Mouse (Mus musculus) kidney, embryonic 14.5 days (tissue): ENCODE results near the gene Ctnnbl1. TPM values are rescaled to one million over a fixed set of nuclear protein-coding genes. Genes with fewer than 3 reads are reported as not detected.

Experiments used
- ATAC-seq: fragments of 200-750 bp; cut with Nextera tagmentation; 2 replicates; pipeline ENCODE4 v1.8.0; 2017; ENCODE audit warnings: moderate number of reproducible peaks, mild to moderate bottlenecking, moderate TSS enrichment, moderate library complexity; ENCODE audit not compliant: low FRiP score, low TSS enrichment
- H3K27ac ChIP-seq: fragments of 300-500 bp; sonication (generic); 2 replicates; pipeline ENCODE4 v1.5.1; 2014; ENCODE audit warnings: low read depth, mild to moderate bottlenecking, low read length, moderate library complexity, mixed read lengths
- H3K27me3 ChIP-seq: fragments of 300-500 bp; sonication (generic); 2 replicates; pipeline ENCODE4 v1.6.1; 2014; ENCODE audit warnings: mild to moderate bottlenecking, low read length; ENCODE audit not compliant: control insufficient read depth, insufficient read depth
- H3K36me3 ChIP-seq: fragments of 300-500 bp; sonication (generic); 2 replicates; pipeline ENCODE4 v1.6.1; 2014; ENCODE audit warnings: low read length, mixed read lengths; ENCODE audit not compliant: control insufficient read depth, insufficient read depth
- H3K4me1 ChIP-seq: fragments of 300-500 bp; sonication (generic); 2 replicates; pipeline ENCODE4 v1.6.1; 2014; ENCODE audit warnings: low read length, mixed read lengths; ENCODE audit not compliant: control insufficient read depth, insufficient read depth
- H3K4me2 ChIP-seq: fragments of 300-500 bp; sonication (generic); replicated peaks from 2 replicates; pipeline ENCODE4 v1.6.1; 2014; ENCODE audit warnings: low read depth, mild to moderate bottlenecking, low read length
- H3K4me3 ChIP-seq: fragments of 300-500 bp; sonication (generic); 2 replicates; pipeline ENCODE4 v1.5.1; 2014; ENCODE audit warnings: mild to moderate bottlenecking, low read length
- H3K9ac ChIP-seq: fragments of 300-500 bp; sonication (generic); 2 replicates; pipeline ENCODE4 v1.6.1; 2014; ENCODE audit warnings: low read depth, mild to moderate bottlenecking, low read length, moderate library complexity
- H3K9me3 ChIP-seq: fragments of 300-500 bp; sonication (generic); 2 replicates; pipeline ENCODE4 v1.6.1; 2016; ENCODE audit warnings: low read length; ENCODE audit not compliant: control insufficient read depth
- WGBS: fragments of 180-500 bp; shearing (Covaris S2); extraction: QIAGEN DNeasy Blood & Tissue Kit; methylation state at CpG from one replicate; pipeline ENCODE4 v1.1.7; 2014; 5-methylcytosine and 5-hydroxymethylcytosine counted together
- polyA plus RNA-seq: library from polyadenylated mRNA; unstranded; fragments of >200 nt; fragmentation: Nextera tagmentation; extraction: Ambion mirVana; gene quantifications from 2 replicates; pipeline ENCODE4 v1.2.1, GENCODE M21; 2014

Gene Ctnnbl1
- polyA plus RNA-seq, 1 experiment from 2014 or later = 77.1 TPM

DNA sequence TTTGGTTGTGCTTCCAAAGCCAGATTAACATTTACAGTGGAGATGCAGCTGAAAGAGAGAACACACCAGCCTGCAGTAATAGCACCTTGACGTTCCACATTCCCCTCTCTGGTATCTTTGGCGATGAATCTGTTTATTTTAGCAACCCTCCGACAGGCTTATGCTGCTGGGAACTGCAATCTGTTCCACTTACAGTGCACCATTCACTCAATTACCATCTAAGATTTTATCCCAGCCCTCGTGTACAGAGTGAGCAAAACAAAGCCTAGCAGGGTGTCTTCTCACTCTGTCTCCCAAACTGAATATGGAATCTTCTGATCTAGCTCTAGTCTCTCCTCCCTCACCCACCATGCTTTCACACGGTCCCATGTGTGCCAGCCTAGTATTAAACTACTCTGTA, 140.8 kb downstream of the Ctnnbl1 start:
- no peaks in the 10 kb centered on the region for H3K9me3 ChIP-seq
- no peak overlapping the region for H3K4me2 ChIP-seq
- no peak for ATAC-seq
- H3K36me3 ChIP-seq = 0 out of 2 replicates have a peak, but pooled peaks cover 3% of the 10 kb centered on the region
- no peak overlapping the region for H3K27ac ChIP-seq
- H3K27me3 ChIP-seq = no peaks in the 10 kb centered on the region
- 77% methylated on average over 5 of the region's 5 CpGs for WGBS
- H3K4me1 ChIP-seq = 0 out of 2 replicates have a peak, but pooled peaks cover 2% of the 10 kb centered on the region
- H3K4me3 ChIP-seq = no peak overlapping the region
- H3K9ac ChIP-seq = no peak overlapping the region

- no peaks in the 10 kb centered on the region for H3K9me3 ChIP-seq
- 35% methylated on average over 11 of the region's 11 CpGs for WGBS
- peaks cover 15% of the 10 kb centered on the region; the same call in 1 of the 2 replicates for H3K36me3 ChIP-seq
- no peak overlapping the region for H3K4me3 ChIP-seq
- no peak overlapping the region for H3K4me2 ChIP-seq
- H3K4me1 ChIP-seq = 0 out of 2 replicates have a peak, but pooled peaks cover 3% of the 10 kb centered on the region
- H3K27me3 ChIP-seq = no peaks in the 10 kb centered on the region
- no peak overlapping the region for H3K27ac ChIP-seq
- no peak for ATAC-seq
- H3K9ac ChIP-seq = no peak overlapping the region
Measured at GRCm38 (mm10) chr2:157881939-157882338, 144.7 kb downstream of the Ctnnbl1 start.

- peak; percentile 53 for ATAC-seq
- 0 out of 2 replicates have a peak overlapping the region, but pooled peaks have one; percentile 4 for H3K27ac ChIP-seq
- no peak overlapping the region for H3K9ac ChIP-seq
- peaks cover 16% of the 10 kb centered on the region; the same call in 1 of the 2 replicates for H3K4me1 ChIP-seq
- no peaks in the 10 kb centered on the region for H3K27me3 ChIP-seq
- H3K4me3 ChIP-seq = no peak overlapping the region
- WGBS = 20% methylated on average over 10 of the region's 10 CpGs
- H3K36me3 ChIP-seq = peaks cover 12% of the 10 kb centered on the region; the same call in 1 of the 2 replicates
- H3K4me2 ChIP-seq = no peak overlapping the region
- no peaks in the 10 kb centered on the region for H3K9me3 ChIP-seq
Measured at GRCm38 (mm10) chr2:157887275-157888025, 150.2 kb downstream of the Ctnnbl1 start.

DNA sequence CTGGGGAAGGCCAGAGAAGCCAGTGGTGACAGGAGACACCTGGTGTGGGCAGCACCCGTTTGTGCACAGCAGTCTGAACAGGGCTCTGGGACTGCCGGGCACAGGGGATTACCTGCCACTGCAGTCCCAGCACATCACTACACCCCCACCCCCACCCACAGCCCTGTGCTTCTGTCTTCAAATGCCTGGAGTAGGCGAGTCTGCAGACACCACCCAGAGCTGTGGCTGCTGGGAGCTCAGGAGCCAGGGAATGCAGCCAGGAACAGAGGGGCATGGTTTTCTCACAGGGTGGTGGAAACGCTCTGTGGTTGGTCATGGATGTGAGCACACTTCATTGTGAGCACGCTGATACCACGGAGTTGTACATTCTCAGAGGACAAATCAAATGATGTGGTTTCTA, 154.0 kb downstream of the Ctnnbl1 start:
- Histone ChIP-seq H3K9ac (no peak overlapping the region), H3K9me3 (no peaks in the 10 kb centered on the region)
- no peak for ATAC-seq

DNA sequence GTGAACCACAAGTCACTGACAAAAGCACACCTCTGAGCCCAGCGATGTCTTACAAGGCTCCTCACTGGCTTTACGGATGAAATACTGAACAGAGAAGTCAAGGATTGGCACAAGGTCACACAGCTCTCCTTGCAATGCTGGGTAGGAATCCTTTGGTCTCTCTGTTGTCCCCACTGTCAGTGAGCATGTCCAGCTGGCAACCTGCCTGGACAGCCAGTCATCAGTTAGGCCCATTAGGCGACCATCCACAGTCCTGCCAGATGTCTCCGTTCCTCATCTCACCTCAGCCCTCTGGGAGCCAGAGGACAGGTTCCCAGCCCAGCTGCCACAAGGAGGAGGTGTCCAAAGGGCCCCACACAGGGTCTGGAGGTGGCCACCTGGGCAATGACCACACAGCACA, 159.9 kb downstream of the Ctnnbl1 start:
- H3K9ac ChIP-seq = no peak overlapping the region
- H3K4me3 ChIP-seq = no peak overlapping the region
- no peaks in the 10 kb centered on the region for H3K4me1 ChIP-seq
- ATAC-seq = no peak
- no peaks in the 10 kb centered on the region for H3K9me3 ChIP-seq
- no peak overlapping the region for H3K4me2 ChIP-seq
- H3K27ac ChIP-seq = no peak overlapping the region
- no peaks in the 10 kb centered on the region for H3K36me3 ChIP-seq
- no peaks in the 10 kb centered on the region for H3K27me3 ChIP-seq
- WGBS = 71% methylated on average over 4 of the region's 4 CpGs

More for the DNA sequence above, 154.0 kb downstream of the Ctnnbl1 start:
- peaks cover 16% of the 10 kb centered on the region; the same call in 1 of the 2 replicates for H3K4me1 ChIP-seq
- WGBS = 69% methylated on average over 6 of the region's 6 CpGs
- H3K4me2 ChIP-seq = no peak overlapping the region
- H3K27me3 ChIP-seq = no peaks in the 10 kb centered on the region
- no peak overlapping the region for H3K4me3 ChIP-seq
- H3K36me3 ChIP-seq = no peaks in the 10 kb centered on the region
- no peak overlapping the region for H3K27ac ChIP-seq

GRCm38 (mm10) chr2:157913204-157913636, 176.0 kb downstream of the Ctnnbl1 start:
- Histone ChIP-seq H3K27ac (no peak overlapping the region), H3K9ac (no peak overlapping the region), H3K4me3 (no peak overlapping the region), H3K4me2 (no peak overlapping the region), H3K9me3 (no peaks in the 10 kb centered on the region), H3K27me3 (peaks cover 43% of the 10 kb centered on the region), H3K36me3 (no peaks in the 10 kb centered on the region), H3K4me1 (0 out of 2 replicates have a peak, but pooled peaks cover 6% of the 10 kb centered on the region)
- under 1% methylated on average over 16 of the region's 16 CpGs for WGBS
- peak; percentile 59; the same call in 1 of the 2 replicates for ATAC-seq

- no peak for ATAC-seq
- peaks cover 43% of the 10 kb centered on the region for H3K27me3 ChIP-seq
- 5% methylated on average over 4 of the region's 4 CpGs for WGBS
Measured at GRCm38 (mm10) chr2:157913705-157914104, 176.5 kb downstream of the Ctnnbl1 start.

DNA sequence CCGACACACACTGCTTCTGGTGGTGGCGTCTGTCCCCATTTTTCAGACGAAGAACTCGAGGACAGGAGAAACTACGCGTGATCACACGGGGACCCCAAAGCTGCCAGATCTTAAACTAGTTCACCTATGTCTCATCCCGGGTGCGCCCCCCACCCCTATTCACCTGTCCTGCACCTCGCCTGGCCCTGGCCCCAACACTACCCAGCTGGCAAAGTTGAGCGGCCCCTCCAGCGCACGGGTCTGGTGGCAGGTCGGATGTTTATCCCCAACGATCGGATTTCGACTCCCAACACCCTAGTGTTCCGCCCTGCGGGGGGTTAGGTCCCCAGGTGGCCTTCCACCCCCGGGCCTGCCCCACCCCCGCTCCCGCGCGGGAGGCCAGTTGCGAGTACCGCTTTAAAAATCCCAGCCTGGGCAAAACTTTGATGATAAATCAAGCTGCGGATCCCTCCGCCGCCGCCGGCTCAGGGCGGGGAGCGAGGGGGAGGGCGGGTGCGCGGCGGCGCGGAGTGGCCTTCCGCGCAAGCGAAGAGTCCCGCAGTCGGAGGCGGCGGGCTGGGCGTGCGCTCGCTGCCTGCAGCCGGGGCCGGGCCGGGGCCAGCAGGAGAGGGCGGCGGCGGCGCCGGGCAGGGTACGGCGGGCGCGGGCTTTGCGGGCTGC, 177.0 kb downstream of the Ctnnbl1 start, which contains the start of gene Vstm2l:
Vstm2l (plus strand) TSS at position 549 of the 660 bp plus-strand sequence.
- Histone ChIP-seq H3K4me2 (peak within 1 kb of the TSS; percentile 62), H3K4me1 (0 out of 2 replicates have a peak, but pooled peaks cover 6% of the 10 kb centered on the region), H3K9ac (peak within 1 kb of the TSS; percentile 31; the same call in 1 of the 2 replicates), H3K4me3 (peak within 1 kb of the TSS; percentile 39), H3K27me3 (peaks cover 44% of the 10 kb centered on the region), H3K36me3 (no peaks in the 10 kb centered on the region), H3K27ac (no peak within 1 kb of the TSS), H3K9me3 (no peaks in the 10 kb centered on the region)
- WGBS = 2% methylated on average over 56 of the region's 62 CpGs
- no peak; the same call in 1 of the 2 replicates for ATAC-seq

More at GRCm38 (mm10) chr2:157913705-157914104, 176.5 kb downstream of the Ctnnbl1 start:
- H3K4me1 ChIP-seq = 0 out of 2 replicates have a peak, but pooled peaks cover 6% of the 10 kb centered on the region
- no peak overlapping the region for H3K9ac ChIP-seq
- H3K27ac ChIP-seq = no peak overlapping the region
- H3K4me2 ChIP-seq = no peak overlapping the region
- H3K4me3 ChIP-seq = no peak overlapping the region
- no peaks in the 10 kb centered on the region for H3K9me3 ChIP-seq
- H3K36me3 ChIP-seq = no peaks in the 10 kb centered on the region
